Mouse (Mus musculus) megakaryocyte, embryonic 14.5 days (primary cell): ENCODE data around the gene Zbed6. TPM values are rescaled to one million over a fixed set of nuclear protein-coding genes. Genes with fewer than 3 reads are reported as not detected.
"Not testable (repeated sequence)": the region's sequence is repeated elsewhere in the genome, so short reads cannot be mapped to it uniquely, and the experiment has no call there.

ENCODE experiments used
- H3K27me3 ChIP-seq: replicated peaks from 2 replicates; pipeline ENCODE3; 2012; ENCODE audit warnings: inconsistent platforms
- H3K36me3 ChIP-seq: replicated peaks from 2 replicates; pipeline ENCODE3; 2012; ENCODE audit warnings: low read length, inconsistent platforms, mixed read lengths
- H3K4me1 ChIP-seq: 2 replicates; pipeline ENCODE4 v1.6.1; 2012; ENCODE audit warnings: inconsistent platforms
- H3K4me3 ChIP-seq: replicated peaks from 2 replicates; pipeline ENCODE3; 2012; ENCODE audit warnings: moderate library complexity, mild to moderate bottlenecking, inconsistent platforms
- H3K9me3 ChIP-seq: 2 replicates; pipeline ENCODE4 v1.6.1; 2012; ENCODE audit warnings: inconsistent platforms
- FLI1 ChIP-seq: IDR thresholded peaks from 2 replicates; pipeline ENCODE4 v1.6.1; 2012; ENCODE audit warnings: low read length, inconsistent platforms, mixed read lengths
- GATA1 ChIP-seq: IDR thresholded peaks from 3 replicates; pipeline ENCODE4 v1.6.1; 2012; ENCODE audit warnings: mixed read lengths, low read length, inconsistent platforms, borderline replicate concordance
- polyA plus RNA-seq: library from polyadenylated mRNA; stranded (reverse); fragments of >175 nt; gene quantifications from 2 replicates; pipeline ENCODE4 v1.2.3, GENCODE M21; 2012; ENCODE audit warnings: low replicate concordance; ENCODE audit not compliant: insufficient read depth

Zbed6 gene
- not detected in 2 replicates for polyA plus RNA-seq

- H3K36me3 ChIP-seq: peaks cover 38% of the 10 kb centered on the region
- H3K4me1 ChIP-seq: peaks cover 59% of the 10 kb centered on the region
These were observed at the start of gene Zbed6 for GRCm38 (mm10) chr1:133660466-133661202. Gene Zbed6, minus strand, starts transcription at chr1:133660885.

DNA sequence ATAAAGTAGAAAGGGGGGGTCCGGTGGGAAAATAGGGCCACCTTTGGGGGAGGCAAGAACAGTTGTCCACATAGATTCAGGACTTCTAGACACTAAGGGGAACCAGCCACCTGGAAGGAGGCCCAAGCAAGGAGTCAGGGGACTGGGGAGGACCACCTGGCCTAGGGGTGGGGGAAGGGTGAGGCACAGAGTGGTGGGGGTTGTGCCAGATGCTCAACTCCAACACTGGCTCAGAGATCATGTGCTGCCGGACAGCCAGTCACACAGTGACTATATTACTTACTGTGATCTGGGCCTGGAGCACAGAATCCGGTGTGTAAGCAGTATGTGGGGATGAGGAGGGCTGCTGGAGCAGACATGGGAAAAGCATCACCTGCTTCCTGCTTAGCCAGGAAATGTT lies 48.6 kb upstream of the Zbed6 start:
- H3K9me3 ChIP-seq: no peaks in the 10 kb centered on the region
- H3K36me3 ChIP-seq: peaks cover 68% of the 10 kb centered on the region
- no peaks in the 10 kb centered on the region for H3K27me3 ChIP-seq
- no peaks in the 10 kb centered on the region for H3K4me1 ChIP-seq
- no peak overlapping the region for H3K4me3 ChIP-seq
- TF ChIP-seq GATA1: no peak
- no peak for TF ChIP-seq FLI1

More at GRCm38 (mm10) chr1:133660466-133661202, at the start of gene Zbed6:
- H3K9me3 ChIP-seq: no peaks in the 10 kb centered on the region
- peak within 1 kb of the TSS; percentile 94 for H3K4me3 ChIP-seq
- H3K27me3 ChIP-seq: no peaks in the 10 kb centered on the region
- no peak for TF ChIP-seq FLI1
- TF ChIP-seq GATA1: no peak

DNA sequence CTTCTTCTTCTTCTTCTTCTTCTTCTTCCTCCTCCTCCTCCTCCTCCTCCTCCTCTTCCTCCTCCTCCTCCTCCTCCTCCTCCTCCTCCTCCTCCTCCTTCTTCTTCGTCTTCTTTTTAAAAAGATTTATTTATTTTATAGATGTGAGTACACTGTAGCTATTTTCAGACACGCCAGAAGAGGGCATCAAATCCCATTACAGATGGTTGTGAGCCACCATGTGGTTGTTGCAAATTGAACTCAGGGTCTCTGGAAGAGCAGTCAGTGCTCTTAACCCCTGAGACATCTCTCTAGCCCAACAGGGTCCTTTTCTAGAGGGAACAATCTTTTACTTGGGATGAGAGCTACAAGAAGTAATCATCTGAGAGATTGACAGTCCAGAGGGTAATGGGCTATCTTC lies 41.1 kb upstream of the Zbed6 start:
- peaks cover 29% of the 10 kb centered on the region for H3K36me3 ChIP-seq

DNA sequence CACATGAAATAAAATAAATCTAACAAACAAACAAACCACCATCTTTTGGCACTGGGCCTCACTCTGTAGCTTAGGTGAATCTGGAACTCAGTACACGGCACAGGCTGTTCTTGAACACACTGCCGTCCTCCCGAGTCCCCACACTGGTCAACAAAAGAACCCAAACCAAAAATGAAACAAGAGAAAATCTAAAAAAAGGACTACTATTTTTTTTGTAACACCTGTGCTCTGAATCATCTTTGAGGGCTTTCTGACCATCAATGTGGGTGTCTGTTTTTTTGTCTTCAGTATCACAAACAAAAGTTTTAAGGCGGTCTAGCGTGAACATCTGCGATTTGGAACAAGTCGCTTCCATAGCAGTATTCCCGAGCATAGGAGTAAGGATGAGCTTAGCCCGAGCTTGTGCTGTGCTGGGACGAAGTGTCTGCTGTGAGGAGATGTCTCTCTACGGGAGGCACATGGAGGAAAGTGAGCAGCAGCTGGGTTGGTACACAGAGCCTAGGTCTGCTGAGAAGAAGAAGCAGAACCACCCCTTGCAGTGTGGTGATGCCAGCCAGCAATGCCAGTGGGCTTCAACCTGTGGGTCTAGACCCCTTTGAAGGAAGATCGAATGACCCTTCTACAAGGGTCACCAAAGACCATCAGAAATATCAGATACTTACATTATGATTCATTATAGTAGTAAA lies 37.4 kb upstream of the Zbed6 start:
- Histone ChIP-seq H3K4me1 (peaks cover 30% of the 10 kb centered on the region), H3K4me3 (no peak overlapping the region), H3K27me3 (no peaks in the 10 kb centered on the region), H3K9me3 (no peaks in the 10 kb centered on the region), H3K36me3 (peaks cover 5% of the 10 kb centered on the region)
- TF ChIP-seq FLI1 (no peak), GATA1 (no peak)

More for the DNA sequence above, 41.1 kb upstream of the Zbed6 start:
- H3K4me3 ChIP-seq, H3K27me3 ChIP-seq, H3K4me1 ChIP-seq, H3K9me3 ChIP-seq: not testable (repeated sequence)

DNA sequence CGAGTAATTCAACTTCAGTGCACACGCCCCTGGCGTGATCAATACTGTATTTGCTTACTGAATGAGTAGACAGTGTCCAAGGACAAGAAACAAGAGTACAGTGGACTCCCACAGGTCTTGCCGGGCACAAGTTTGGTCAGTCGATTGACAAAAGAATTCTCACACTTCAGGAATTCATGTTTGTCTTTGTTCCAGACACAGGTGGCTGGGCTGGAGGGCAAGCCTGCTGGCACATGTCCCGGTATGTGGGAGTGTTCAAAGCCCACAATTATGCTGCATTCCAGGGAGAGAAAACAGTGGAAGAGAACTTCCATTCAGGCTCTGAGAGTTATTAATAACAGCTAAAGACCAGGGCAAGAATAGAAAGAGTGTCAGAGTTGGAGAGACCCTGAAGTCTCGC lies 35.2 kb upstream of the Zbed6 start:
- no peak for TF ChIP-seq GATA1
- TF ChIP-seq FLI1: no peak
- H3K27me3 ChIP-seq: no peaks in the 10 kb centered on the region
- no peaks in the 10 kb centered on the region for H3K36me3 ChIP-seq
- no peak overlapping the region for H3K4me3 ChIP-seq
- peaks cover 35% of the 10 kb centered on the region for H3K4me1 ChIP-seq
- H3K9me3 ChIP-seq: no peaks in the 10 kb centered on the region

- H3K36me3 ChIP-seq: no peaks in the 10 kb centered on the region
- H3K9me3 ChIP-seq: no peaks in the 10 kb centered on the region
- H3K4me1 ChIP-seq: peaks cover 43% of the 10 kb centered on the region
- peak overlapping the region; percentile 48 for H3K4me3 ChIP-seq
- no peaks in the 10 kb centered on the region for H3K27me3 ChIP-seq
- TF ChIP-seq FLI1 (no peak), GATA1 (no peak)
These were observed 34.2 kb upstream of the Zbed6 start for GRCm38 (mm10) chr1:133694876-133695275.

DNA sequence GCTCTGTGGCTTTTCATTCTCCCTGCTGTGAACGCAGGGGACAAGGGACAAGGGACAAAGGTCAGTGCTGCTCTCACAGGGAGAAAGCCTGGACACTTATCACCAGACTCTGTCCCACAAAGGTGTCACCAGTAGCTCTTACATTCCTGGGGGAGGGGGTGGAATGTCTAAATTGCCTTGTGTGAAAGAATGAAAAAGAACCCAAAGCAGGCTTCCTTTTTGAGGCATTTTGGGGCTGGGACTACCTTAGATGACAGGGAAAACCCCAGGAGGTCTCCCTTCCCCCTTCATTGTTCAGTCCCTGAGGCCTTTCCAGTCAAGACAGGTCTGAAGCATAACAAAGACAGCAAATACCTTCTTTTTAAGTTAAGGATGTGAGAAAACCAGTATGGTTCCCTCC lies 33.6 kb upstream of the Zbed6 start:
- H3K4me3 ChIP-seq: no peak overlapping the region
- no peaks in the 10 kb centered on the region for H3K36me3 ChIP-seq
- H3K9me3 ChIP-seq: no peaks in the 10 kb centered on the region
- H3K27me3 ChIP-seq: no peaks in the 10 kb centered on the region
- TF ChIP-seq FLI1: no peak
- no peak for TF ChIP-seq GATA1
- peaks cover 48% of the 10 kb centered on the region for H3K4me1 ChIP-seq

DNA sequence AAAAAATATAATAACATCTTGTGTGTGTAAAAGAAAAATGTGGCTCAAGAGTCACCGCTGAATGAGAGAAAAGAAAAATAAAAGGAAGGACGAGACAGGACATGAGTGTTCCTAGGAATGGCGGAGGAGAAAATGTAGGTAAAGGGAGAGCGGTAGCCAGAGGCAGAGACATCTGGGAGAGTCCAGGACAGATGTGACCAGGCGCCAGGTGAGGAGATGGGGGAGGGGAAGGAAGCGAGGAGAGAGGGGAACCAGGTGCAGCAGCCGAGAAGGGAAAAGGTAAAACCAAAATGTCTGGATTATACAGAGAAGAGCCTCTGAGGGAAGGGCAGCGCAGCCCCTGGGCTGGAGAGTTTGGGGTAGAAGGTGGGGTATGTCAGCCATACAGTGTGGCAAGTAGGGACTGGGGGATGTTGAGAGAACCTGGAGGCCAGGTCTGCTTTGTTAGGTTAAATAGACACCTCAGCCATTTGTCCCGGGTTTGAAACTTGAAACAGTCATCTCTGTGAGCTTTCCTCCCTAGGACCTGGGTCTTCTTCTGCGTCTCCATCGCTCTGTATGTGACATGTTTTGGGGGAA lies 32.9 kb upstream of the Zbed6 start:
- TF ChIP-seq FLI1 (no peak), GATA1 (no peak)
- Histone ChIP-seq H3K9me3 (no peaks in the 10 kb centered on the region), H3K36me3 (no peaks in the 10 kb centered on the region), H3K4me1 (peaks cover 53% of the 10 kb centered on the region), H3K4me3 (no peak overlapping the region), H3K27me3 (no peaks in the 10 kb centered on the region)

GRCm38 (mm10) chr1:133692195-133692594 lies 31.5 kb upstream of the Zbed6 start:
- Histone ChIP-seq H3K9me3 (no peaks in the 10 kb centered on the region), H3K4me3 (no peak overlapping the region), H3K4me1 (peaks cover 54% of the 10 kb centered on the region), H3K27me3 (no peaks in the 10 kb centered on the region), H3K36me3 (no peaks in the 10 kb centered on the region)
- TF ChIP-seq FLI1: no peak
- no peak for TF ChIP-seq GATA1

GRCm38 (mm10) chr1:133691046-133691445 lies 30.4 kb upstream of the Zbed6 start:
- Histone ChIP-seq H3K4me3 (no peak overlapping the region), H3K36me3 (no peaks in the 10 kb centered on the region), H3K4me1 (peaks cover 52% of the 10 kb centered on the region), H3K27me3 (no peaks in the 10 kb centered on the region), H3K9me3 (no peaks in the 10 kb centered on the region)
- TF ChIP-seq FLI1 (no peak), GATA1 (no peak)
